Mouse (Mus musculus): ENCODE data around the gene Olfr1368. TPM values are rescaled to one million over a fixed set of nuclear protein-coding genes. Genes with fewer than 3 reads are reported as not detected.

Gene Olfr1368
- polyA plus RNA-seq, 1 experiment from 2014 or later, result not detected

DNA sequence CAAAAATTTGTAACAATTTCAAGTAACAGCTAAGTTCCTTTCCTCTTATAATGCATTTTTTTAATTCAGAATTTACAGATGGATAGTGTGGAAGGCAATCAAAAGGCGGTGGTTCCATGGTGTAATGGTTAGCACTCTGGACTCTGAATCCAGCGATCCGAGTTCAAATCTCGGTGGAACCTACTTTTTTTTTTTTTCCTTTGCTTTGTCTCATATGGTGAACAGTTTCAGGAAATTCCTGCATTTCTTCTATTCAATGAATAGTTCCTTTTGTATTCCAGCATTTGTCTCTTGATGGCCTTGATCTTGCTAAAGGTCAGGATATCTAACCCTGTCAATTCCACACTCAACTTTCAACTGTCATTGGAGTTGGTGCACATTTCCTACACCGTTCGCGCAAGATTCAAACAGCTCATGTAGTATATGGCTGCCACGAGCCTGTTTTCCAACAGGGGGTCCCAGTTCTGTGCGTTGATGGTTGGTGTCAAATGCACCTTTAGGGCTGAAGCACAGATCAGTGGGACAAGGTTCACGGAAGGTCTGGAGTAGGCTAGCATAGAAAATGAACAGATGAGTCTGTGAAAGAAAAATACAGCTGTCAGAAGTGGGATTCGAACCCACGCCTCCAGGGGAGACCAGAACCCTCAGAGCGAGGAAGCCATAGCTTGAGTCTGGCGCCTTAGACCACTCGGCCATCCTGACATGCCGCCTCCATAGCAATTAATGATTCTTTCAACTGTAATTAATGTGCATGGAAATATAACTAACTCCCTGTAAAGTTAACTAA is 26.8 kb upstream of the Olfr1368 start:
- peak; percentile 41 for ATAC-seq (ENCODE audit: low FRiP score, low read depth)
- peak overlapping the region; percentile 65 for H3K4me2 ChIP-seq (replicated peaks)
- H3K27ac ChIP-seq, result no peak overlapping the region
- no peak overlapping the region for H3K9ac ChIP-seq
- H3K36me3 ChIP-seq, result no peaks in the 10 kb centered on the region
- peaks cover 9% of the 10 kb centered on the region for H3K4me1 ChIP-seq
- peak overlapping the region; percentile 32 for H3K4me3 ChIP-seq
- no peaks in the 10 kb centered on the region for H3K9me3 ChIP-seq
- 1% methylated on average over 16 of the region's 16 CpGs for WGBS
- H3K27me3 ChIP-seq (replicated peaks), result no peaks in the 10 kb centered on the region

DNA sequence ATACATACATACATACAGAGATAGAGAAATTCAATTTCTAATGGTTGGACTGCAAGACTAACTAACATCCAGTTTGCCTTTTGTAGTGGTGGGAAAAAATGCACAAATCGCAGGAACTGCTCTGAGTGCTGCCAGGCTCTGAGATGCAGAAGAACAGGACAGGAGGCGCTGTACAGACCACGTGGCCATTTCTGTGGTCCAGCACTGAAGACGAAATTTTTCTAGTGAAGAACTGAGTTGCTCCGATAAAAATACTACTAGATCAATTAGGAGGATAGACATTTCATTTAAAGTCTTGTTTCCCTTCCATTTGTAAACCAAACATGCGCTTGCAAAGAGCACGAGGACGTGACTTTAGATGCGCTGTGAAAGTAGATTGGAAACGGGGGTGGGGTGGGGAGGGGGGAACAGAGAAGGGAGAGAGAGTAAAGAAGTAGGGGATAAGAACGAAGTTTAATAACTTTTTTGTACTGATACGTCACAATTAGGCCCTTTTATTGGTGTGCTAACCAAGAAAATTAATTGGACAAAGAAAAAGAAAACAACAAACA is 26.0 kb upstream of the Olfr1368 start:
- Histone ChIP-seq H3K4me3 (peak overlapping the region; percentile 47), H3K9ac (peak overlapping the region; percentile 35; the same call in 1 of the 2 replicates), H3K27me3 (replicated peaks) (no peaks in the 10 kb centered on the region), H3K27ac (no peak overlapping the region), H3K9me3 (no peaks in the 10 kb centered on the region), H3K4me1 (peaks cover 9% of the 10 kb centered on the region), H3K36me3 (no peaks in the 10 kb centered on the region), H3K4me2 (replicated peaks) (peak overlapping the region; percentile 65)
- WGBS, result under 1% methylated on average over 12 of the region's 12 CpGs
- ATAC-seq (ENCODE audit: low FRiP score, low read depth), result peak; percentile 31; the same call in 1 of the 2 replicates

DNA sequence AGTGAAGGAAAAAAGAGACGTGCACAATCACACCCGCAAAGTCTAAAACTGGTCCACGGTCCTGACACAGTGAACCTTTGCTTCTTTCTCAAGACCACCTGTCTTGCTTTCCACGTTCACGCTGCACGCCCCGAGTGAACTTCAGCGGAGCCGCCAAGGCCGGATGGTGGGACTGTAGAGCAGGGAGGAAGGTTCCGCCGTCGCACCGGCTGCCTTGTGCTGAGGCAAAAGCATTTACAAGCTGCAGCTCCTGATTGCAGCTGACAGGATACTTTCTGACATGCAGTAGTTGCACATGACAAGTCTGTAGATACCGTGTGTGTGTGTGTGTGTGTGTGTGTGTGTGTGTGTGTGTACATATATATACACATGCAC is 25.5 kb upstream of the Olfr1368 start:
- peak overlapping the region; percentile 24 for H3K4me3 ChIP-seq
- H3K36me3 ChIP-seq, result no peaks in the 10 kb centered on the region
- H3K27me3 ChIP-seq (replicated peaks), result no peaks in the 10 kb centered on the region
- H3K9me3 ChIP-seq, result no peaks in the 10 kb centered on the region
- peak overlapping the region; percentile 65 for H3K4me2 ChIP-seq (replicated peaks)
- peaks cover 9% of the 10 kb centered on the region for H3K4me1 ChIP-seq
- H3K27ac ChIP-seq, result no peak overlapping the region
- WGBS, result 8% methylated on average over 15 of the region's 15 CpGs
- no peak overlapping the region for H3K9ac ChIP-seq
- no peak for ATAC-seq (ENCODE audit: low FRiP score, low read depth)

DNA sequence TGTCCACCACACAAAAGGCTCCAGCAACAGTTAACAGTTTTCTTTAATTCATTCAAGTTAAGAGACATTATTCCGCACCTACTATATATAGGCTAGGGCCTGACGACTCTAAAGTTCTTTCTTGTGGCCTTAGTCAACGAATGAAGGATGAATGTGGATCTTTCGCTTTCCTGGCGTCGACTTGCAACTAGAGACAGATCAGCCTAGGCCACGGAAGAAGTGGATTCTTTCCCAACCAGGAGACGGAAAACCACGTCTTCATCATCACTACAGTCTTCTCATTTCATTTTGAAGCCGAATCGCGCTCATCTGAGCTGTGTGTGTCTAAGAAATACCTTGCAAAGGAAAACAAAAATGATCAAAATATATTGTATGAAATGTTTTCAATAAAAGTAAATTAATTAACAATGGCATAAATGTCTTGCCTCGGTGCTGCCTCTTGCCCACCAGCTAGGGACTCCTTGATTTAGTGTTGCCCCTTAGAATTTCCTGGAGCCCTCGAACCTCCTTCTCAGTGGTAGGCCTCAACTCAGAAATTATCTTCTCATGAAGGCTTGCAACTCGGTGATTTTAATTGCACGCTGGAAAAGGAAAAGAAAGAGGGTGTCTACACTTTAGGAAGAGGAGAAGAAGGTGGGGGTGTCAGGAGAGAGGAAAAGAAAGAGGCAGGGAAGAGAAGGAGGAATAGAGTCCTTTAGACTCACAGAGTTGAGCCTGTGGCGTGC is 24.9 kb upstream of the Olfr1368 start:
- Histone ChIP-seq H3K9me3 (no peaks in the 10 kb centered on the region), H3K9ac (no peak overlapping the region), H3K27me3 (replicated peaks) (no peaks in the 10 kb centered on the region), H3K4me1 (peaks cover 9% of the 10 kb centered on the region), H3K27ac (no peak overlapping the region), H3K36me3 (no peaks in the 10 kb centered on the region), H3K4me2 (replicated peaks) (peak overlapping the region; percentile 85), H3K4me3 (peak overlapping the region; percentile 24)
- 35% methylated on average over 17 of the region's 17 CpGs for WGBS
- no peak for ATAC-seq (ENCODE audit: low FRiP score, low read depth)

DNA sequence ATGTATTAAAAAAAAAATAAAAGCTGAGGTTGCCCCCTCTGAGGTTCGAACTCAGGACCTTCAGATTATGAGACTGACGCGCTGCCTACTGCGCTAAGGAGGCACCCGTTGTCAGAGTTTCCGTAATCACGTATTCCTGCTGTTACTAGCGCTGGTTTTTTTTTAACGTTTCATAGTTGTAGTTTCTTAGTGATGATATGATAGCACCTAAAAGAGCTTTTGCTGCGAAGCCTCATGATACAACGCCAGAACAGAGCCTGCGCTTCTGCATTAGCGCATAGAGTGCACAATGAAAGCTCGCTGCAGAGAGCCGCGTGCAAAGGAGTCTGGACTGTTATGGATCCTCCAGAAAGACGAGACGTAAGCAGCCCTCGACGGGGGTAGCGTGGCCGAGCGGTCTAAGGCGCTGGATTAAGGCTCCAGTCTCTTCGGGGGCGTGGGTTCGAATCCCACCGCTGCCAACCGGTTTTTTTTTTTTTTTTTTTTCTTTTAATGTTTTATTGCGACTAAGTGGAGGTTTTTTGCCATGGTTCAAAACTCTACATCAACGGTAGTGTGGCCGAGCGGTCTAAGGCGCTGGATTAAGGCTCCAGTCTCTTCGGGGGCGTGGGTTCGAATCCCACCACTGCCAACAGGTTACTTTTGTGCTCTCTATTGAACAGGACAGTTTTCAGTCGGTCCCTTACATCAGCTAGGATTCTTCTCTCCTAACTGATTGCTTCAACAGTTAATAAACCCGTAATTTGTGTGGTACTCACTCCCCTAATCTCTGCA is 24.2 kb upstream of the Olfr1368 start:
- H3K9ac ChIP-seq, result no peak overlapping the region
- no peaks in the 10 kb centered on the region for H3K9me3 ChIP-seq
- H3K4me1 ChIP-seq, result peaks cover 9% of the 10 kb centered on the region
- no peaks in the 10 kb centered on the region for H3K27me3 ChIP-seq (replicated peaks)
- H3K4me3 ChIP-seq, result peak overlapping the region; percentile 42
- no peaks in the 10 kb centered on the region for H3K36me3 ChIP-seq
- no peak overlapping the region for H3K27ac ChIP-seq
- WGBS, result under 1% methylated on average over 39 of the region's 39 CpGs
- H3K4me2 ChIP-seq (replicated peaks), result peak overlapping the region; percentile 85
- peak; percentile 73 for ATAC-seq (ENCODE audit: low FRiP score, low read depth)

DNA sequence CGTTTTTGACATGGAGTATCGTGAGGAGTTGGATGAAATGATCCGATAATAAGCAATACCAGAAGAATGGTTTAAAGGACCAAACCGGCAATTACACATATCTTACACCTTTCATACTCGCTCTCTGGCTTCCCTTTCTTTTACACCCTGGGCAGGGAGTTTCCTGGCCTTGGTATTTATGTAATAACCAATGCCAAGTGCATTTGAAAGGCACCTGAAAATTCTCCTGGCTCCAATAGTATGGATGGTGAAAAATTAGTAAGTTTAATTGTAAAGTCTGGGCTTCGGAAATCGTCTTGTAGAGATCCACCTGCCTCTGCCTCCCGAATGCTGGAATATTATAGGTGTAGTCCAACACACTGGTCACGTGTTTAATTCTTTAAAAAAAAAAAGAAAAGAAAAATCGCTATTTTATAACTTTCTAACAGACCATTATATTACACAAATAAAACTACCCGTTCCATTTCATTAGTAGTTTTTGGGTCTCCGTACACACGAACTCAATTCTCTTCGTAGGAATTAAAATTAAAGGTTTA is 23.5 kb upstream of the Olfr1368 start:
- no peak overlapping the region for H3K9ac ChIP-seq
- WGBS, result 4% methylated on average over 14 of the region's 14 CpGs
- no peaks in the 10 kb centered on the region for H3K27me3 ChIP-seq (replicated peaks)

DNA sequence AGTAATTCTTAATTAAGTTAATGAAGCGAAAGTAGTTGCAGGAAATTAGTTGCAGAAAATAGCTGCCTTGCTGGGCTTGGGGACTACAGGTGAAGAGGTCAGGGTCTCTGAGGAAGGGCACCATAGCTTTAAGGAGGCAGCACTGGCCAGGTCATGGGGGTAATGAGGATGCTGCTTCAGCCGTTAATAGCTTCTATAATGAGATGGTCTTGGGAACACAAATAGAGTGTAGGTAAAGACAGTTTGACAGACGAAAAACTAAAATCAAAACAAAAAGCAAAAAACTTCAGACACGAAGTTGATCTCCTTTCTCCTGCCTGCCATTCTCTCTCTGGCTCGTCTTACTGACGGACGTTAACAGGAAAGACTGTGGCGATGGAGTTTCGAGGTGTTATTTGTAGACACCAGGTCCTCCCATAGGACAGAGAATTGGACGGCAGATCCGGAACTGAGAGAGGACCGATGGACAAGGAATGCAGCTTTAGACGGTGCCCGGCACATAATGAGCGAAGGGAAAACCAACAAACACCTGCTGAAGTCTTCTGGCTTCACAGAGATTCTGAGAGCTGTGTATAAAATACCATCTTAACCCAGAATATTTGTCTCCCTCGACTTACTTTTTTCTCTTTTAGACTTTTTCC is 22.8 kb upstream of the Olfr1368 start:
- Histone ChIP-seq H3K9ac (peak overlapping the region; percentile 33; the same call in 1 of the 2 replicates), H3K9me3 (no peaks in the 10 kb centered on the region), H3K36me3 (no peaks in the 10 kb centered on the region), H3K27me3 (replicated peaks) (no peaks in the 10 kb centered on the region), H3K27ac (no peak overlapping the region), H3K4me1 (peaks cover 9% of the 10 kb centered on the region), H3K4me3 (peak overlapping the region; percentile 52), H3K4me2 (replicated peaks) (peak overlapping the region; percentile 85)
- WGBS, result under 1% methylated on average over 16 of the region's 16 CpGs
- no peak for ATAC-seq (ENCODE audit: low FRiP score, low read depth)

More for the DNA sequence above, 23.5 kb upstream of the Olfr1368 start:
- no peak overlapping the region for H3K27ac ChIP-seq
- H3K4me2 ChIP-seq (replicated peaks), result peak overlapping the region; percentile 85
- no peaks in the 10 kb centered on the region for H3K9me3 ChIP-seq
- H3K36me3 ChIP-seq, result no peaks in the 10 kb centered on the region
- ATAC-seq (ENCODE audit: low FRiP score, low read depth), result no peak
- peak overlapping the region; percentile 52 for H3K4me3 ChIP-seq
- H3K4me1 ChIP-seq, result peaks cover 9% of the 10 kb centered on the region

DNA sequence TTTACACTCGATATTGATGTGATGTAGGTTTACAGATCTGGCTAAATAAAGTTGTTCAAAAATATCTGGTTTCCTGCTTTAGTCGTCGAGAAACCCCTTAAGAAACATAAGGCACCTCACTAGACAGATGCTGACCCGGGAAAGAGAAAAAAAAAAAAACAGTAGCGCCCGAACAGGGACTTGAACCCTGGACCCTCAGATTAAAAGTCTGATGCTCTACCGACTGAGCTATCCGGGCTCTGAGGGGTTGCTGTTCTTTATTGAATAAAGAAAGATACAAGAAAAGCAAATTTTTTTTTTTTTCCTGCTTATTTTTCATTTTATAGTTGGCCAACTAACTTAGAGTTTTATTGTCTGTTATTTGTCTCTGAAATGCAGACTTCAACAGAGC is 22.2 kb upstream of the Olfr1368 start:
- Histone ChIP-seq H3K27ac (no peak overlapping the region), H3K4me3 (peak overlapping the region; percentile 52), H3K4me2 (replicated peaks) (peak overlapping the region; percentile 85), H3K36me3 (no peaks in the 10 kb centered on the region), H3K4me1 (peaks cover 5% of the 10 kb centered on the region), H3K27me3 (replicated peaks) (no peaks in the 10 kb centered on the region), H3K9ac (no peak overlapping the region), H3K9me3 (no peaks in the 10 kb centered on the region)
- under 1% methylated on average over 8 of the region's 8 CpGs for WGBS
- peak; percentile 55 for ATAC-seq (ENCODE audit: low FRiP score, low read depth)

DNA sequence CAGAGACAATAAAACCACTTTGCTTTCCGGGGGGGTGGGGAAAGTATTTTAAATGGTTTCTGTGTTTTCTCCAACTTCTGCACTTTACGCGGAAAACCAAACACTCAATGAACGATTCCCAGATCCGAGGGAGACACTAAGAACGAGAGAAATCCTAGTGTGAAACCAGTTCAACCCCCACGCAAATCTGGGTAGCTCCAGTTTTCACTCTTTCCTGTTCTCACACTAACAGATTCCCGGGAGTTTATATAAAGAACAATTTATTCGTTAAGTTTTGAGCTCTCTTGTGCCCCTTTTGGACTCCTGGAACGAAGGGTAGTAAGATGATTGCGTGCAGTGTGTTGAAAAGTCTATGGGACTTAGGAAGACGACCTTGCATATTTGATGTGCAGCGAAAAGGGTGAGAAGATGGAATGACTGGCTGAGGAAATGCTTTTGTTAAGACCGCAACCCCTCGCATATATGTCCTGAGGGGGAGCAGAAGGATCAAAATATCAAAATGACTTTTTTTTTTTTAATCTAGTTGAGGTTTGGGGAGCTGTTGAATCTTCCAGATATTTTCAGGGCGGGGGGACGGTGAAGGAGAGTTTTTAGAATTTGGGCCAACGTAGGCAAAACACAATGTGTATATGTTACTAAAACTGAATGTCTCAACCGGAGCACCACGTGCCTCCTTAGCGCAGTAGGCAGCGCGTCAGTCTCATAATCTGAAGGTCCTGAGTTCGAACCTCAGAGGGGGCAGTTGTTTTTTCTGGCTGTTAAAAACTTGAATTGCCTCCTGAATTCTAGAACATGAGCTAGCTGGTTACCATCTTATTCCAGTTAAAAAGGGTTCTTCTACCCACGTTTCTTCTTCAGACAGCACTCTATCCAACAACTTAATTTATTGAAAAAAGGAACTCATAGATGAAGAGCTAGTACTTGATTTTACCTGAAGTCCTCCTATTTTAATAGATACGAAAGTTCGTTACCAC is 21.6 kb upstream of the Olfr1368 start:
- peak overlapping the region; percentile 85 for H3K4me2 ChIP-seq (replicated peaks)
- WGBS, result 1% methylated on average over 27 of the region's 27 CpGs
- peak overlapping the region; percentile 45 for H3K9ac ChIP-seq
- peaks cover 5% of the 10 kb centered on the region for H3K4me1 ChIP-seq
- H3K27me3 ChIP-seq (replicated peaks), result no peaks in the 10 kb centered on the region
- no peaks in the 10 kb centered on the region for H3K36me3 ChIP-seq
- ATAC-seq (ENCODE audit: low FRiP score, low read depth), result peak; percentile 57
- H3K4me3 ChIP-seq, result peak overlapping the region; percentile 43
- no peak overlapping the region for H3K27ac ChIP-seq
- no peaks in the 10 kb centered on the region for H3K9me3 ChIP-seq

DNA sequence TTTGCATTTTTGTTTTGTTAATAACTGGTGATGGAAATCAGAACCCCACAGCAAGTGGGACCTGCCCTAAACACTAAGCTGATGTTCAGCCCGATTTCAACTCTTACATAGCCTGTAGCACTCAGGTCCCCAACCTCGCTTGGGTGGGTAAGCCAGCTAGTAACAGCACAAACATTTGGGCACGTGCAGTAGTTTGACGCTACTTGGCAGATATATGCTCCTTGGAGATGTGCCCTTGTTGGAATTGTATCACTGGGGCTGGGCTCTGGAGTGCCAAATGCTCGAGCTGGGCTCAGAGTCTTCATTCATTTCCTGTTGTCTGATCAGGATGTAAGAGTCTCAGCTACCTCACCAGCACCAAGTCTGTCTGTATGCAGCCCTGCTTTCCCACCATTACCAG is 16.9 kb upstream of the Olfr1368 start:
- no peak for ATAC-seq (ENCODE audit: low FRiP score, low read depth)
- no peak overlapping the region for H3K9ac ChIP-seq
- H3K27ac ChIP-seq, result no peak overlapping the region
- H3K4me1 ChIP-seq, result peaks cover 3% of the 10 kb centered on the region; the same call in 1 of the 2 replicates
- no peaks in the 10 kb centered on the region for H3K36me3 ChIP-seq
- 57% methylated on average over 5 of the region's 5 CpGs for WGBS
- H3K4me2 ChIP-seq (replicated peaks), result no peak overlapping the region
- 0 out of 2 replicates have a peak, but pooled peaks cover 2% of the 10 kb centered on the region for H3K27me3 ChIP-seq (replicated peaks)
- no peaks in the 10 kb centered on the region for H3K9me3 ChIP-seq
- H3K4me3 ChIP-seq, result no peak overlapping the region

Measured in neural tube, embryonic 12.5 days (tissue).